Mouse (Mus musculus) forebrain, embryonic 11.5 days (tissue): ENCODE measurements around the gene Csmd2. TPM values are rescaled to one million over a fixed set of nuclear protein-coding genes. Genes with fewer than 3 reads are reported as not detected.

Experiments
- ATAC-seq: fragments of 200-750 bp; cut with Nextera tagmentation; replicated peaks from 2 replicates; pipeline ENCODE4 v1.8.0; 2017; ENCODE audit warnings: moderate TSS enrichment; ENCODE audit not compliant: low FRiP score
- DNase-seq: peaks from one replicate; pipeline ENCODE4 v3.0.0-alpha.2; 2017; ENCODE audit warnings: low spot score
- H3K27ac ChIP-seq: fragments of 300-500 bp; sonication (generic); 2 replicates; pipeline ENCODE4 v1.5.1; 2014; ENCODE audit warnings: low read depth, low read length
- H3K27me3 ChIP-seq: fragments of 300-500 bp; sonication (generic); 2 replicates; pipeline ENCODE4 v1.6.1; 2014; ENCODE audit warnings: mild to moderate bottlenecking, low read length, mixed read lengths; ENCODE audit not compliant: control insufficient read depth, insufficient read depth
- H3K36me3 ChIP-seq: fragments of 300-500 bp; sonication (generic); 2 replicates; pipeline ENCODE4 v1.6.1; 2014; ENCODE audit warnings: mild to moderate bottlenecking, low read length, moderate library complexity, mixed read lengths; ENCODE audit not compliant: control insufficient read depth, insufficient read depth
- H3K4me1 ChIP-seq: fragments of 300-500 bp; sonication (generic); replicated peaks from 2 replicates; pipeline ENCODE4 v1.6.1; 2014; ENCODE audit warnings: low read length, mixed read lengths; ENCODE audit not compliant: control insufficient read depth, insufficient read depth
- H3K4me2 ChIP-seq: fragments of 300-500 bp; sonication (generic); 2 replicates; pipeline ENCODE4 v1.6.1; 2014; ENCODE audit warnings: low read depth, mild to moderate bottlenecking, low read length, moderate library complexity, mixed read lengths; ENCODE audit not compliant: severe bottlenecking
- H3K4me3 ChIP-seq: fragments of 300-500 bp; sonication (generic); 2 replicates; pipeline ENCODE4 v1.5.1; 2014; ENCODE audit warnings: low read depth, low read length
- H3K9ac ChIP-seq: fragments of 300-500 bp; sonication (generic); 2 replicates; pipeline ENCODE4 v1.6.1; 2014; ENCODE audit warnings: low read length
- H3K9me3 ChIP-seq: fragments of 300-500 bp; sonication (generic); 2 replicates; pipeline ENCODE4 v1.6.1; 2016; ENCODE audit warnings: low read length, mixed read lengths; ENCODE audit not compliant: control insufficient read depth
- WGBS: fragments of 180-500 bp; shearing (Covaris S2); extraction: QIAGEN DNeasy Blood & Tissue Kit; methylation state at CpG from one replicate; pipeline ENCODE4 v1.1.7; 2014; 5-methylcytosine and 5-hydroxymethylcytosine counted together
- polyA plus RNA-seq: library from polyadenylated mRNA; unstranded; fragments of >200 nt; fragmentation: Nextera tagmentation; extraction: Ambion mirVana; gene quantifications from 2 replicates; pipeline ENCODE4 v1.2.1, GENCODE M21; 2014

Csmd2 gene
- polyA plus RNA-seq, 1 experiment from 2014 or later: 1.3 TPM

DNA sequence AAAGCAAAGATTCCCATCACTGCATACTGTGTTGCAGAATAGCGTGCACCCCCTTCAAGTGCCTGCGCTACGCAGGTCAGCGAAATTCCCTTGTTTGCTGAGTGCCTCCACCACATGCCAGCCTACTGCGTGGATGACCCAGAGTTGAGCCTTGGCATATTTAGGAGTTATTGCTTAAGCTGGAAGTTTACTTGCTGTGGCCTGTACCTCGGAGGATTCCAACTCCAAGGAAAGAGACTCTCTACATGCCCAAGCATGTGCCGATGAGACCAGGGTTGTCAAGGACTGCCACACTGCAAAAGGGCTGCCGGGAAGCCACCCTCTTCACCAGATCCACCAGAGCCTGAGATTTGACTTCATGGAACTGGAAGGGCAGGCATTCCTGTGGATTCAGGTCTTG, 182.5 kb downstream of the Csmd2 start:
- Histone ChIP-seq H3K9ac (no peak overlapping the region), H3K27me3 (no peaks in the 10 kb centered on the region), H3K4me1 (no peaks in the 10 kb centered on the region), H3K36me3 (no peaks in the 10 kb centered on the region), H3K4me3 (no peak overlapping the region), H3K27ac (no peak overlapping the region), H3K4me2 (no peak overlapping the region), H3K9me3 (no peaks in the 10 kb centered on the region)
- DNase-seq (no peak), ATAC-seq (no peak)
- 91% methylated on average over 8 of the region's 8 CpGs for WGBS

DNA sequence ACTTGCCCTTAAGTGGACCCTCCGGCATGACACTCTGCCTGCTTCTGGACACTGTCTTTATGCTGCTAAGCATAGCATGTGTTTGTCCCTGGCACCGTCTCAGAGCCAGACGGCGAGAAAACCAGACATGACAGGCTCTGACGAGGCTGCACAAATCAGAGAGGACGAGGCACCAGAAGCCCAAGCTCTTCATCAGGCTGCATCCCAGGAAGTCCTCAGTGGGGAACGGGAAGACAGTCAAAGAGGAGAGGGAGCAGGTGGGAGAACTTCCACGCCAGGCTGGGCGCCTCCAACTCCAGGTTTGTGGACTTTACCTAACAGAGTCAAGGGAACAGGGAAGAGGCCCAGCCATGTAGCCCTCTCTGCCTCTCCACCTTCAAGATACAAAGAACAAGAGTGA, 183.6 kb downstream of the Csmd2 start:
- Histone ChIP-seq H3K27ac (no peak overlapping the region), H3K27me3 (no peaks in the 10 kb centered on the region), H3K4me3 (no peak overlapping the region), H3K36me3 (no peaks in the 10 kb centered on the region), H3K4me2 (no peak overlapping the region), H3K9me3 (no peaks in the 10 kb centered on the region), H3K9ac (no peak overlapping the region), H3K4me1 (no peaks in the 10 kb centered on the region)
- no peak for ATAC-seq
- DNase-seq: no peak
- WGBS: 86% methylated on average over 9 of the region's 9 CpGs

DNA sequence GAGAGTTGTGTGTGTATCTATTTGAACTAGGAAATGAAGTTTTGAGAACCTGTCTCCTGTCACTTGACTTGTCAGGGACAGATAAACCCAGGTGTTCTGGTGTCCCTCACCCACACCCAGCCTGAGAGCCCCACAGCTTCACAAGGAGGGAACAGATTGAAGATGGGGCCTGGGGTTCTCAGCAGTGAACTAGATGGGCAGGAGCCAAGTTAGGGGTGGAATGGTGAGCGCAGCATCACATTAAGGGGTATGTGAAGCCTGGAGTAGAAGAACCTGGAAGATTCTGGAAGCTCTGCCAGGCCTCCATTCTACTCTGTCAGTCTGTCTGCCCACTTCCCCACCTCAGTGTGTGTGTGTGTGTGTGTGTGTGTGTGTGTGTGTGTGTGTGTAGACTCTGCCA, 184.0 kb downstream of the Csmd2 start:
- H3K4me3 ChIP-seq: no peak overlapping the region
- no peak overlapping the region for H3K4me2 ChIP-seq
- H3K27ac ChIP-seq: no peak overlapping the region
- no peak for DNase-seq
- no peaks in the 10 kb centered on the region for H3K4me1 ChIP-seq
- no peaks in the 10 kb centered on the region for H3K36me3 ChIP-seq
- WGBS: 75% methylated on average over 1 of the region's 1 CpGs
- no peak for ATAC-seq
- H3K27me3 ChIP-seq: no peaks in the 10 kb centered on the region
- H3K9ac ChIP-seq: no peak overlapping the region
- H3K9me3 ChIP-seq: no peaks in the 10 kb centered on the region

- no peak overlapping the region for H3K4me2 ChIP-seq
- H3K27ac ChIP-seq: no peak overlapping the region
- H3K36me3 ChIP-seq: no peaks in the 10 kb centered on the region
- H3K27me3 ChIP-seq: no peaks in the 10 kb centered on the region
- H3K4me3 ChIP-seq: no peak overlapping the region
- H3K9me3 ChIP-seq: no peaks in the 10 kb centered on the region
- WGBS: 79% methylated on average over 8 of the region's 8 CpGs
- no peak for DNase-seq
- H3K9ac ChIP-seq: no peak overlapping the region
- no peaks in the 10 kb centered on the region for H3K4me1 ChIP-seq
- ATAC-seq: no peak
Measured at GRCm38 (mm10) chr4:128178974-128179373, 191.3 kb downstream of the Csmd2 start.

GRCm38 (mm10) chr4:128179581-128179980, 191.9 kb downstream of the Csmd2 start:
- Histone ChIP-seq H3K27me3 (no peaks in the 10 kb centered on the region), H3K4me1 (no peaks in the 10 kb centered on the region), H3K27ac (no peak overlapping the region), H3K9ac (no peak overlapping the region), H3K36me3 (no peaks in the 10 kb centered on the region), H3K4me2 (no peak overlapping the region), H3K9me3 (no peaks in the 10 kb centered on the region), H3K4me3 (no peak overlapping the region)
- no peak for DNase-seq
- ATAC-seq: no peak
- 83% methylated on average over 2 of the region's 2 CpGs for WGBS

DNA sequence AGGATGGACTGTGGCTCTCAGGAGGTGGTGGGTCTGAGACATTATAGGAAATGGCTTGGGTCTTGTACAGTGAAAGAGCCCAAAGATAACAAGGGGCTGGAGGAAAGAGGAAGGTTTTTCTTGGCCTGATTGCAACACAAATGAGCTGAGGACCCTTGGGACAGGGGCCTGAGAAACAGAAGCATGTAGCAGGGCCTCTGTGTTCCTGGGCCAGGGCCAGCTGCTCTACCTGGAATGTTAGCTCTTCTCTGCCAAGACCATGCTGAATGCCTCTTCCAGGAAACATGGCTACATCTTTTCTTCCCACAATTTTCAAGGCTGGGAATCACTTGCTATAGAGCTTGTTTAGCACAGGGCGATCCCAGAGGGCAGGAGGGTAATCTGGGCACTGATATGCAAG, 197.1 kb downstream of the Csmd2 start:
- Histone ChIP-seq H3K4me2 (no peak overlapping the region), H3K36me3 (no peaks in the 10 kb centered on the region), H3K9me3 (no peaks in the 10 kb centered on the region), H3K4me3 (no peak overlapping the region), H3K27ac (no peak overlapping the region), H3K4me1 (no peaks in the 10 kb centered on the region), H3K9ac (no peak overlapping the region), H3K27me3 (no peaks in the 10 kb centered on the region)
- WGBS: 87% methylated on average over 1 of the region's 1 CpGs
- ATAC-seq: no peak
- DNase-seq: no peak

DNA sequence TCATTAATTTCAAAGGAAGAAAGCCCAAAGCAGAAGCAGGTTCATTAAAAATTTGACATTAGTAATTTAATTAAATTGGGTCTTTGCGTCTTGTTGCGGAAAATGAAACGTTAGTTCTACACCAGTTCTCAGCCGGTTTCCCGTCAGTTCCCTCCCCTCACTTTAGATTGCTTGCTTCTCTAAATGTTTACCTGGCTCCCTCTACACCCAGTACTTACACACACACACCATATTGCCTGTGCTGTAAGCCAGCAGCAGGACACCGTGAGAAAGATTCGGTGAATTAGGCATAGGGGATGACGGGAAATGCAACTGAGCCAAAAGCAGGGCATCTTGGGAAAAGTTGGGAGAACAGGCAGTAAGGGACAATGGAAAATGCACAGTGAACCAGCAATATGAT, 206.8 kb downstream of the Csmd2 start:
- Histone ChIP-seq H3K4me1 (no peaks in the 10 kb centered on the region), H3K4me2 (no peak overlapping the region), H3K9ac (no peak overlapping the region), H3K36me3 (no peaks in the 10 kb centered on the region; the same call in 1 of the 2 replicates), H3K9me3 (no peaks in the 10 kb centered on the region), H3K27ac (no peak overlapping the region), H3K4me3 (no peak overlapping the region), H3K27me3 (no peaks in the 10 kb centered on the region)
- DNase-seq (no peak), ATAC-seq (no peak)
- 93% methylated on average over 8 of the region's 8 CpGs for WGBS

DNA sequence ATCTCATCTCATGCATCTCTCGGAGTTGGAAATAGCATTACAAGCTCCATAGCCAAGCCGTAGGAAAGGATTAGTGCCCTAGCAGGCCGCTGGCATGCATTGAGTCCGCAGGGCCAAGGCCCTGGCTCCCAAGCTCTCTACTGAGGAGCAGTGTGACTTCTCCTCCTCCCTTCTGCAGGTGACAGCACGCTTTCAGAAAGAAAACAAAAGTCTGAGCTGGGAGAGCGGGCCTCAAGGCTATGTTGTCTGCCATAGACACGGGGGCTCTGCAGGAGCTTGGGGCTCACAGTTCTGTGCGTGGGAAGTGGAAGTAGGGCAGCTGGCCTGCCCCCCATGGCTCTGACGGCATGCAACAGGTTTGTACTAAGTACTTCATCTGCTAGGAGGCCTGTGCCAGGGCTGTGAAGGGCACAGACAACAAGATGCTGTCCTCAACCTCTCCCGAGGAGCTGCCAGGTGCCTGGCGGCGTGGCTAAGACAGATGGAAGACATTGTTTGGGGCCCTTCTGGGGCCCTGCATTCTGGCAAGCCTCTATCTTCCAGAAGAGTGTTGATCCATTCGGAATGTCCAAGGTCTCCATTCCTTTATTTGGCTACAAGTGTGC, 230.4 kb downstream of the Csmd2 start:
- Histone ChIP-seq H3K36me3 (no peaks in the 10 kb centered on the region), H3K9ac (no peak overlapping the region), H3K4me1 (no peaks in the 10 kb centered on the region), H3K9me3 (no peaks in the 10 kb centered on the region), H3K27me3 (no peaks in the 10 kb centered on the region), H3K27ac (no peak overlapping the region), H3K4me2 (no peak overlapping the region), H3K4me3 (no peak overlapping the region)
- DNase-seq (no peak), ATAC-seq (no peak)
- 75% methylated on average over 13 of the region's 13 CpGs for WGBS

- H3K4me2 ChIP-seq: no peak overlapping the region
- no peaks in the 10 kb centered on the region for H3K9me3 ChIP-seq
- H3K27ac ChIP-seq: no peak overlapping the region
- no peak overlapping the region for H3K9ac ChIP-seq
- no peaks in the 10 kb centered on the region for H3K4me1 ChIP-seq
- H3K27me3 ChIP-seq: no peaks in the 10 kb centered on the region
- WGBS: 78% methylated on average over 6 of the region's 6 CpGs
- DNase-seq (no peak), ATAC-seq (no peak)
- no peak overlapping the region for H3K4me3 ChIP-seq
- no peaks in the 10 kb centered on the region for H3K36me3 ChIP-seq
Measured at GRCm38 (mm10) chr4:128224453-128224852, 236.8 kb downstream of the Csmd2 start.
